Mouse (Mus musculus): ENCODE results near the gene Olfr1013. TPM values are rescaled to one million over a fixed set of nuclear protein-coding genes. Genes with fewer than 3 reads are reported as not detected.

The Olfr1013 gene
- polyA plus RNA-seq (2015; fragmentation: Nextera tagmentation; extraction: Ambion mirVana) = not detected in 2 replicates

GRCm38 (mm10) chr2:85766798-85767197, at the start of gene Olfr1013:
Gene Olfr1013, plus strand, starts transcription at chr2:85767098.

GRCm38 (mm10) chr2:85762666-85763065, 4.2 kb upstream of the Olfr1013 start, which contains the start of gene Olfr1012:
Gene Olfr1012, minus strand, starts transcription at chr2:85762766.

GRCm38 (mm10) chr2:85772413-85772812, 5.5 kb downstream of the Olfr1013 start, which contains the start of gene Olfr1014:
Gene Olfr1014, plus strand, starts transcription at chr2:85772713.

GRCm38 (mm10) chr2:85781717-85782116, 14.8 kb downstream of the Olfr1013 start, which contains the start of gene Olfr1015:
Gene Olfr1015, plus strand, starts transcription at chr2:85782017.

GRCm38 (mm10) chr2:85802444-85802843, 35.5 kb downstream of the Olfr1013 start, which contains the start of gene Olfr1016:
Gene Olfr1016, minus strand, starts transcription at chr2:85802544.

GRCm38 (mm10) chr2:85818179-85818578, 51.3 kb downstream of the Olfr1013 start, which contains the start of gene Olfr1018:
Gene Olfr1018, plus strand, starts transcription at chr2:85818479.

Other genes with a start within 250 kb of the Olfr1013 start
- not detected in 2 replicates for gene 4833423E24Rik, start 248.1 kb upstream of the Olfr1013 start, polyA plus RNA-seq (2015; fragmentation: Nextera tagmentation; extraction: Ambion mirVana)
- not detected in 2 replicates for gene Olfr996, start 187.9 kb upstream of the Olfr1013 start, polyA plus RNA-seq (2015; fragmentation: Nextera tagmentation; extraction: Ambion mirVana)
- not detected in 2 replicates for gene Olfr998, start 178.2 kb upstream of the Olfr1013 start, polyA plus RNA-seq (2015; fragmentation: Nextera tagmentation; extraction: Ambion mirVana)
- not detected in 2 replicates for gene Olfr1000, start 155.2 kb upstream of the Olfr1013 start, polyA plus RNA-seq (2015; fragmentation: Nextera tagmentation; extraction: Ambion mirVana)
- not detected in 2 replicates for gene Olfr1002, start 116.4 kb upstream of the Olfr1013 start, polyA plus RNA-seq (2015; fragmentation: Nextera tagmentation; extraction: Ambion mirVana)
- not detected in 2 replicates for gene Olfr154, start 102.6 kb upstream of the Olfr1013 start, polyA plus RNA-seq (2015; fragmentation: Nextera tagmentation; extraction: Ambion mirVana)
- not detected in 2 replicates for gene Olfr1006, start 88.3 kb upstream of the Olfr1013 start, polyA plus RNA-seq (2015; fragmentation: Nextera tagmentation; extraction: Ambion mirVana)
- gene Olfr1008, start 77.7 kb upstream of the Olfr1013 start, polyA plus RNA-seq (2015; fragmentation: Nextera tagmentation; extraction: Ambion mirVana) = not detected in 2 replicates
- not detected in 2 replicates for gene Olfr1009, start 51.7 kb upstream of the Olfr1013 start, polyA plus RNA-seq (2015; fragmentation: Nextera tagmentation; extraction: Ambion mirVana)
- not detected in 2 replicates for gene Olfr1012, start 4.3 kb upstream of the Olfr1013 start, polyA plus RNA-seq (2015; fragmentation: Nextera tagmentation; extraction: Ambion mirVana)
- not detected in 2 replicates for gene Olfr1014, start 5.6 kb downstream of the Olfr1013 start, polyA plus RNA-seq (2015; fragmentation: Nextera tagmentation; extraction: Ambion mirVana)
- not detected in 2 replicates for gene Olfr1015, start 14.9 kb downstream of the Olfr1013 start, polyA plus RNA-seq (2015; fragmentation: Nextera tagmentation; extraction: Ambion mirVana)
- gene Olfr1016, start 35.4 kb downstream of the Olfr1013 start, polyA plus RNA-seq (2015; fragmentation: Nextera tagmentation; extraction: Ambion mirVana) = not detected in 2 replicates
- gene Olfr1018, start 51.4 kb downstream of the Olfr1013 start, polyA plus RNA-seq (2015; fragmentation: Nextera tagmentation; extraction: Ambion mirVana) = not detected in 2 replicates
- gene Olfr1019, start 78.4 kb downstream of the Olfr1013 start, polyA plus RNA-seq (2015; fragmentation: Nextera tagmentation; extraction: Ambion mirVana) = not detected in 2 replicates
- not detected in 2 replicates for gene Olfr1020, start 79.9 kb downstream of the Olfr1013 start, polyA plus RNA-seq (2015; fragmentation: Nextera tagmentation; extraction: Ambion mirVana)
- gene Olfr1022, start 101.5 kb downstream of the Olfr1013 start, polyA plus RNA-seq (2015; fragmentation: Nextera tagmentation; extraction: Ambion mirVana) = not detected in 2 replicates
- gene Olfr1023, start 118.5 kb downstream of the Olfr1013 start, polyA plus RNA-seq (2015; fragmentation: Nextera tagmentation; extraction: Ambion mirVana) = not detected in 2 replicates
- not detected in 2 replicates for gene Olfr1024, start 138.0 kb downstream of the Olfr1013 start, polyA plus RNA-seq (2015; fragmentation: Nextera tagmentation; extraction: Ambion mirVana)
- gene Olfr1025-ps1, start 148.1 kb downstream of the Olfr1013 start, polyA plus RNA-seq (2015; fragmentation: Nextera tagmentation; extraction: Ambion mirVana) = not detected in 2 replicates
- not detected in 2 replicates for gene Olfr1026, start 154.5 kb downstream of the Olfr1013 start, polyA plus RNA-seq (2015; fragmentation: Nextera tagmentation; extraction: Ambion mirVana)
- gene Olfr1028, start 183.3 kb downstream of the Olfr1013 start, polyA plus RNA-seq (2015; fragmentation: Nextera tagmentation; extraction: Ambion mirVana) = not detected in 2 replicates
- gene Olfr1029, start 206.8 kb downstream of the Olfr1013 start, polyA plus RNA-seq (2015; fragmentation: Nextera tagmentation; extraction: Ambion mirVana) = not detected in 2 replicates
- not detected in 2 replicates for gene Olfr1030, start 212.2 kb downstream of the Olfr1013 start, polyA plus RNA-seq (2015; fragmentation: Nextera tagmentation; extraction: Ambion mirVana)
- gene Olfr1031, start 223.2 kb downstream of the Olfr1013 start, polyA plus RNA-seq (2015; fragmentation: Nextera tagmentation; extraction: Ambion mirVana) = not detected in 2 replicates
- gene Olfr1032, start 238.4 kb downstream of the Olfr1013 start, polyA plus RNA-seq (2015; fragmentation: Nextera tagmentation; extraction: Ambion mirVana) = not detected in 2 replicates

All from urinary bladder, postnatal 0 days (tissue).